Mouse (Mus musculus): ENCODE results near the gene Stoml3. TPM values are rescaled to one million over a fixed set of nuclear protein-coding genes. Genes with fewer than 3 reads are reported as not detected.

Stoml3 gene
- not detected in 4 replicates for total RNA-seq (2023; ENCODE audit: inconsistent age)

DNA sequence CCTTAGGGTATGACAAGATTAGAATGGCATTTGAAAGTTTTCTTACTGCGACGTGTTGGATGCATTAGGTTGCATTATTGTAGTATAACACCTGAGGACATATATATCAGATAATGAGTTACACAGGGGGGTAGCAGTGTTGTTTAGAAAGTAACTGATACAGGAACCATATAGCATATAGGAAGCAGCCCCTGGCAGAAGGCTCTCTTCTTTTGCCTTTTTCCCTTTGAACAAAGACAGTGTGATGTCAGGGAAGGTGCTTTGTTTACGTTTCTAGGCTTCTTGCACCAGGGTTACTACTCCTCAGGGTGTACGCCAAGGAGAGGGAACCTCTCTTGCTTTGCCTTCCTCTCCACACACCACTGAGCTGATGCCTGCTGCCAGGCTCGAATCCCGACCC lies at the start of gene Stoml3:
Stoml3 (plus strand) TSS at position 301 of the 400 bp plus-strand sequence.

DNA sequence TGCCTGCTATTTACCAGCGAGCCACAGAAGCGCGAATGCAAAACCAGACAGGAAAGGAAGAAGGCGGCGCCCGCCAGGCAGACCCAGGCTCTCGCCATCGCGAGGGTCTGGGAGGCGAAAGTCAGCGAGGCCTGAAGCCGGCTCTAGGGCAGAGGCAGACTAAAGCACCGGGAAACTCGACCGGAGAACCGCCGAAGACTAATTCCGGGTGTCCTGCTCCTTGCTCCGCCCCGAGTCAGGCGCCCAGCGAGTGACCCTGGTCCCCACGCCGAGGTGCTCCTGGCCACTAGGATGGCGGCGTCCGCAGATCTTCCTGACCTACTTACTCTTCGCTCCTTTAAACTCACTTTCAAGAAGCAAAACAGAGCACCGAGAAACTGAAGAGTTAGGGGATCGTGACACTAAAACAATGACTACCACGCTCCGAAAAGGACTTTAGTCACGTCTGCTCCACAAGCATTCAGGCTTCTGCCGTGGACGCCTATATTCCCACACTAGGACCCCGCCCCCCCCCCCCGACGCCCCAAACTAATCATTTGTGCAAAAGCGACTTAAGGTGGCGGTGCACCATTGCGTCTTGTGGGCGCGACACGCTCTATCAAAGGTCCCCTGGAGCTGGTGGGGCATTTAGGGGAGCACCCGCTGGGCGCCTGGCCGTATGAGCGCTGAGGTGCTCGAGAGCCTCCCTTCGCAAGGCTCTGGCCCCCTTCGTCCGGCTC lies 25.2 kb upstream of the Stoml3 start, which contains the start of the genes Nhlrc3 and Proser1:
Nhlrc3 (minus strand) TSS at position 287 of the 719 bp plus-strand sequence.
Proser1 (plus strand) TSS at position 621 of the 719 bp plus-strand sequence.

Other genes starting within 250 kb of the Stoml3 start
- gene Nhlrc3, start 25.3 kb upstream of the Stoml3 start, total RNA-seq (2023; ENCODE audit: inconsistent age): 14.7 to 18.4 TPM (median 16.5 TPM) in 4 replicates
- 41.4 to 49.7 TPM (median 45.4 TPM) in 4 replicates for gene Proser1, start 25.0 kb upstream of the Stoml3 start, total RNA-seq (2023; ENCODE audit: inconsistent age)
- gene Frem2, start 168.7 kb downstream of the Stoml3 start, total RNA-seq (2023; ENCODE audit: inconsistent age): not detected in 4 replicates

Measured in B cell, adult (primary cell).